Mouse (Mus musculus): ENCODE measurements around the gene Wscd1. TPM values are rescaled to one million over a fixed set of nuclear protein-coding genes. Genes with fewer than 3 reads are reported as not detected.
"Not testable (repeated sequence)": the region's sequence is repeated elsewhere in the genome, so short reads cannot be mapped to it uniquely, and the experiment has no call there.

The Wscd1 gene
- polyA plus RNA-seq, 1 experiment, result 1.5 TPM

DNA sequence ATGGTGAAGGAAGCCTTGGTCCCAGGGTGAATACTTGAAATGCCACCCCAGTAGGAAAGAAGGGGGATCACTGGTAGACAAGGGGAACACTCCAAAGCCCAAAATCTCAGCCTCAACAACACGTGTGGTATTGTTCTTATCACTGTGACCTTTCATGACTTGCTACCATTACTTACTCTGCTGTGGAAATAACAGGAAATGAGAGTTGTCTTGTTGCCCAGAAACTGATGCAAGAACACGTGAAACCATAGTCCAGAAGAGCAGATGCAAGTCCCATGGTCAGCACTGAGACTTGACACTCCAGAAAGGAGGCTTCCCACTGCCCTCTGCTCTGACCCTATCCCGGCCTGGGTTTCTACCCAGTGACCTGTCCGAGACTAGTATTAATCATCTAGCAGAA lies 67.6 kb downstream of the Wscd1 start:
- WGBS, result 53% methylated on average over 4 of the region's 4 CpGs
- DNase-seq (ENCODE audit: low read depth, low spot score), result no peak

DNA sequence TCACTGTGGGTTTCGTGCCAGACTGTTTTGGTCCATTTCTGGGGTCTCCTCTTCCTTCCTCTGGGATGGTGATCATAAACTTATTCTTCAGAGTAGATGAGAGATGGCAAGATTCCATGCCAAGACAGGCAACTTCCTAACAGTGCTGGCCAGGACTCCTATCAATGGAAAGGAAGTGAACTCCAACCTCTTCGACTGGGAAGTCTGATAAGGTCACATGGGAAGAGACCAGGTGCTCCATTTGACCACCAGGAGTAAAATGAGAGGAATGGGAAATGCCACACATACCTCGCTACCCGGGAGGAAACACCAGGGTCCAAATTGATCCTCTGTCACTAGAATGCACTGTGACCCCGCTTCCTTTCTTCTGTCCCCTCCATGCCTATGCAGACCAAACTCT lies 68.4 kb downstream of the Wscd1 start:
- WGBS, result 49% methylated on average over 5 of the region's 5 CpGs
- DNase-seq (ENCODE audit: low read depth, low spot score), result no peak

DNA sequence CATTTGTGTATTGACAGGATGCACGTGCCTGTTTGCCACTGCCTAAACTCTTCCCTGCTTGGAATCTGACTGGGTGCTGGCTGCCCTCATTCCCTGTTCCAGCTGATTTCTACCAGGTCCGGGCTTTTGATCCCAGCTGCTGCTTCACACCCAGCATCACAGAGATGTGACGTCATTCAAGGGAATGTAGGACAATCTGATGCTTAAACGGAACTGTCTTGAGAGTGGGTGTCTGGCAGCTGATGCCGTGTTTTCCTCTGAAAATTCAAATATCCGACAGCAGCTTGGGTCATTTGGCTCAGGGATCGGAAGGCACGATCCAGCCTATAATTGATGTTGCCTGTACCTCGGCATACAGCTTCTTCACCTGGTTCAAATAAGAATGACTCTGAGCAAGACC lies 70.2 kb downstream of the Wscd1 start:
- 73% methylated on average over 9 of the region's 9 CpGs for WGBS
- DNase-seq (ENCODE audit: low read depth, low spot score), result no peak

DNA sequence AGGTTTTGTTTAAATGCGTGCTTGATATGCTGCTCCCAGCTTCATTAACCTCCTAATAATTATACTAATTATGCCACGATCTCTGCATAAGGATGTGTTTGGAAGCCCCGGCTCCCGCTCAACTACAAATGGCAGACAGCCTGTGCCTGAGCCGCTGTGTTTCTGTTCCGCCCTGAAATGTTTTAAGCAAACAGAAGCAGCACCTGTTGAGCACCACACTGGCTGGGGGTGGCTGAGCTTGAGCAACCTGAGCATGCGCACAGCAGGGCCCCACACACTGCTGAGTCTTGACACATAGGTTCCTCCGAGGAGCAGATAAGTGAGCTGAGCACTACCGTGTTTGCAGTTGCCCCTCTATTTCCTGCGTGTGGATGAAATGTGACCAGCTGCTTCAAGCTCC lies 71.1 kb downstream of the Wscd1 start:
- DNase-seq (ENCODE audit: low read depth, low spot score), result no peak
- WGBS, result 34% methylated on average over 10 of the region's 10 CpGs

DNA sequence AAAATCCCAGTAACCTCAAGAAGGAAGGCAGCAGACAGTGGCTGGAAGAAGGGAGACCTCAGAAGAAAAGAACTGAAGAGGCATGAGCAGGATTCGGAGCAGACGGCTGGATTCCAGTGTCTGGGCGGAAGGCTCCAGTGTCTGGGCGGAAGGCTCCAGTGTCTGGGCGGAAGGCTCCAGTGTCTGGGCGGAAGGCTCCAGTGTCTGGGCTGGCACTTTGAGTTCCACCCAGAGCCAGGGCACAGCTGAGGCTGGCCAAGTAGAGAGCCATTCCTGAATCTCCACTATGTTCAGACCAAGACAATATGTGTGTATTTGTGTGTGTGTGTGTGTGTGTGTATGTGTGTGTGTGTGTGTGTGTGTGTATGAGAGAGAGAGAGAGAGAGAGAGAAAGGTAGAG lies 71.8 kb downstream of the Wscd1 start:
- not testable (repeated sequence) for DNase-seq (ENCODE audit: low read depth, low spot score)
- WGBS, result 79% methylated on average over 6 of the region's 6 CpGs

DNA sequence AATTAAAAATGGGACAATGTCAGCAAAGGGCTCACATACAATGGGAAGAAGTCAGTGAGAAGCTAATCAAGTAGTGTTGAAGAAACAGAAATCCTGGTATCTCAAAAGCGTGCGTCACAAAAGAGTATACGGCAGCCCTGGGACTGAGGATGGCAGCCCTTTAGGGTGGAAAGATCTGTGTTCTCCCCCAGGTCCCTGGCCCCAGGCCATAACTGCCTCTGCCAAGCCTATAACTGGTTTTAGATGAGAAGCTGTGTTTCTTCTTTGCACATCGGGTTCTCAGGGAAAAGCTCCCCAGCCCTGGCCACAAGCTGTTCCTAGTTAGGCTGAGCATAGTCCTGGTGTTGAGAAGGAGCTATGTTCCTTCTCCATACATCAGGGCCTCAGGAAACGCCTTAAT lies 72.3 kb downstream of the Wscd1 start:
- no peak for DNase-seq (ENCODE audit: low read depth, low spot score)
- WGBS, result 89% methylated on average over 5 of the region's 5 CpGs

DNA sequence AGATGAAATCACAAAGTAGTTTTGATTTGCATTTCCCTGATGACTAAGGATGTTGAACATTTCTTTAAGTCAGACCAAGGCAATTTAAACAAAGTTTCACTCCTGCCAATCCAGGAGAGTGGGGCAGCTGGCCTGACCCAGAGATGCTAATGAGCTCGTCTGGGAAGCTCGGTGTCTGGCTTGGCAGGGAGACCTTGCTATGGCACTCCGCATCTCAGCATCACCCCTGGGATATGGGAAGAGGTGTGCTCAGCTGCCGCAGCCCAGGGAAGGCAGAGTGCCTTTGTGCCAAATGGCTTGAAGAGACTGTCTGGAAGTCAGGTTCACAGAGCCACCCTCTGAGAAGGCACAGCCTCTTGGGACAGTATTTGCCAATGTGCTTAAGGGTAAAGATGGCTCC lies 75.3 kb downstream of the Wscd1 start:
- 70% methylated on average over 4 of the region's 4 CpGs for WGBS
- no peak for DNase-seq (ENCODE audit: low read depth, low spot score)

Data from large intestine, adult 2 months (tissue).